Mouse (Mus musculus): Measurements from ENCODE around the gene Cldn14. TPM values are rescaled to one million over a fixed set of nuclear protein-coding genes. Genes with fewer than 3 reads are reported as not detected.

Gene Cldn14
- total and polyA plus RNA-seq, 3 experiments, result not detected

DNA sequence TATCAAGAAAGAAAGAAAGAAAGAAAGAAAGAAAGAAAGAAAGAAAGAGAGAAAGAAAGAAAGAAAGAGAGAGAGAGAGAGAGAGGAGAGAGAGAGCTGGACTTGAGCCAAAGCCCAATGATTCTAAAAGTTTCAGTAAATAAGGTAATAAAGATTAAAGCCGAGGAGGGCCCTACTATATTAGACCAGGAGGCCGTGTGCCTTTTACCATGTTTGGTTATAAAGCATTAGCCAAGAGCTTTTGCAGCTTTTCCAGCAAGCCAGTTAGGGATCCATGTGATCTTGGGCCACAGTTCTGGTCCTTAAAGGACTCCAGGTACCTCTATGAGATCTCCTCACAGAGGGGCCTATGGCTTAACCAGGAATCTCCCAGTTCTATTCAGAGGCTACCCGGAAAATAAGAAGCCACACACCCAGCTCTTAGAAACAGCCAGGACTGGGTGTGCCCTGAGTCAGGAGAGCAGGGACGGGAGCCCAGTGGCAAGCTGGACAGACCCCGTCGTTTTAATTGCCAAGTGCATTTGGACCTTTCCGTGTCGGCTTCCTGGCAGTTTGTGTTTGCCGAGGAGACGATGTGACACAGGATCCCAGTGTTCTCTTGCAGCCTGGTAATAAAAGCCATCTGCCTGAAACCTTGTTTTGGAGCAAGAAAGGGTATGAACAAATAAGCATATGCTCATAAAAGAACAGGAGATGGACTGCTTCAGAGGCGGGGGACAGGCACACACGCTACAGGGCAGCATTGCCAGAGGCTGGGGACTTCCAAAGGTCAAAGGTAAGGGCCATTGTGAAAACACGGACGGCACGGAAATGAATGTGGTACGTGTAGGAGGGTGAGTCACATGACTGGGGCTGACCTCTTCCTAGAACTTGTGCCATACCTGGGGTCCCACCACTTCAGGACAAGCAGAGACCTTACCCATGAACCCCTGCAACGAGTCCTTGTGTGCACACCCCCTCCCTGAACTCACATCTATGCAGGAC is 76.2 kb downstream of the Cldn14 start:
- no peak for TF ChIP-seq TAL1 (IDR thresholded peaks at IDR 0.05; ENCODE audit: low read length)
- no peak for TF ChIP-seq RCOR1 (IDR thresholded peaks at IDR 0.05; ENCODE audit: low read depth, low read length)
- TF ChIP-seq NRF1 (IDR thresholded peaks at IDR 0.05; ENCODE audit: insufficient read depth, low read depth, low read length, poor library complexity, severe bottlenecking), result no peak
- no peak for TF ChIP-seq HCFC1 (IDR thresholded peaks at IDR 0.05; ENCODE audit: low read depth, low read length)
- no peak for TF ChIP-seq ZKSCAN1 (IDR thresholded peaks at IDR 0.05; ENCODE audit: low read depth, low read length)
- TF ChIP-seq SMC3 (IDR thresholded peaks at IDR 0.05; ENCODE audit: low read depth, low read length), result no peak
- TF ChIP-seq TBP (IDR thresholded peaks at IDR 0.05; ENCODE audit: low read depth, low read length), result no peak
- TF ChIP-seq MEF2A (IDR thresholded peaks at IDR 0.05; ENCODE audit: extremely low read depth, insufficient replicate concordance, low read depth, low read length, poor library complexity, severe bottlenecking), result no peak
- no peaks in the 10 kb centered on the region for H3K36me3 ChIP-seq (ENCODE audit: control insufficient read depth in 1 of 2, insufficient read depth in 2 of 2, low read length in 2 of 2)
- no peak for DNase-seq (ENCODE audit: low read depth, low spot score)
- H3K27ac ChIP-seq (ENCODE audit: control insufficient read depth, low read depth, low read length), result no peak overlapping the region
- no peak overlapping the region for H3K9ac ChIP-seq (ENCODE audit: control insufficient read depth, low read depth, low read length, poor library complexity, severe bottlenecking)
- no peaks in the 10 kb centered on the region for H3K79me2 ChIP-seq (ENCODE audit: control insufficient read depth, insufficient read depth, low read length, poor library complexity)
- no peaks in the 10 kb centered on the region for H3K9me3 ChIP-seq (replicated peaks; ENCODE audit: insufficient read depth, low read length)
- no peaks in the 10 kb centered on the region for H3K4me1 ChIP-seq (ENCODE audit: control insufficient read depth in 1 of 2, insufficient read depth in 2 of 2, low read length in 2 of 2)
- peaks cover 0 to 5% of the 10 kb centered on the region in 2 experiments; a peak in 3 of 4 replicates for H3K27me3 ChIP-seq (ENCODE audit: control insufficient read depth in 1 of 2, insufficient read depth in 2 of 2, low read length in 2 of 2)
- H3K4me3 ChIP-seq (ENCODE audit: control insufficient read depth in 1 of 2, insufficient read depth in 1 of 2, low read depth in 2 of 2, low read length in 2 of 2), result no peak overlapping the region

GRCm38 (mm10) chr16:93929370-93930032 is 79.1 kb downstream of the Cldn14 start:
- Histone ChIP-seq H3K27ac (ENCODE audit: control insufficient read depth, low read depth, low read length) (no peak overlapping the region), H3K9ac (ENCODE audit: control insufficient read depth, low read depth, low read length, poor library complexity, severe bottlenecking) (no peak overlapping the region), H3K4me3 (ENCODE audit: control insufficient read depth in 1 of 2, insufficient read depth in 1 of 2, low read depth in 2 of 2, low read length in 2 of 2) (no peak overlapping the region), H3K36me3 (ENCODE audit: control insufficient read depth in 1 of 2, insufficient read depth in 2 of 2, low read length in 2 of 2) (no peaks in the 10 kb centered on the region), H3K27me3 (ENCODE audit: control insufficient read depth in 1 of 2, insufficient read depth in 2 of 2, low read length in 2 of 2) (peaks cover 0 to 3% of the 10 kb centered on the region in 2 experiments; a peak in 2 of 4 replicates), H3K4me1 (ENCODE audit: control insufficient read depth in 1 of 2, insufficient read depth in 2 of 2, low read length in 2 of 2) (no peaks in the 10 kb centered on the region), H3K9me3 (replicated peaks; ENCODE audit: insufficient read depth, low read length) (no peaks in the 10 kb centered on the region), H3K79me2 (ENCODE audit: control insufficient read depth, insufficient read depth, low read length, poor library complexity) (no peaks in the 10 kb centered on the region)
- no peak for TF ChIP-seq CHD1 (IDR thresholded peaks at IDR 0.05; ENCODE audit: low read depth, low read length)
- TF ChIP-seq HCFC1 (IDR thresholded peaks at IDR 0.05; ENCODE audit: low read depth, low read length), result no peak
- no peak for TF ChIP-seq CHD2 (IDR thresholded peaks at IDR 0.05; ENCODE audit: low read length)
- TF ChIP-seq NRF1 (IDR thresholded peaks at IDR 0.05; ENCODE audit: insufficient read depth, low read depth, low read length, poor library complexity, severe bottlenecking), result no peak
- TF ChIP-seq SMC3 (IDR thresholded peaks at IDR 0.05; ENCODE audit: low read depth, low read length), result no peak
- no peak for TF ChIP-seq MEF2A (IDR thresholded peaks at IDR 0.05; ENCODE audit: extremely low read depth, insufficient replicate concordance, low read depth, low read length, poor library complexity, severe bottlenecking)
- no peak for TF ChIP-seq MAZ (IDR thresholded peaks at IDR 0.05; ENCODE audit: low read depth, low read length)
- no peak for TF ChIP-seq TCF12 (IDR thresholded peaks at IDR 0.05; ENCODE audit: low read depth, low read length)
- TF ChIP-seq UBTF (IDR thresholded peaks at IDR 0.05; ENCODE audit: borderline replicate concordance, insufficient read depth, low read depth, low read length), result no peak
- TF ChIP-seq MYC (IDR thresholded peaks at IDR 0.05; ENCODE audit: low read depth, low read length), result no peak
- TF ChIP-seq MAFK (IDR thresholded peaks at IDR 0.05; ENCODE audit: borderline replicate concordance, low read depth, low read length), result no peak
- TF ChIP-seq POLR2AphosphoS2 (IDR thresholded peaks at IDR 0.05; ENCODE audit: low read length), result no peak
- no peak for TF ChIP-seq RAD21 (IDR thresholded peaks at IDR 0.05; ENCODE audit: low read depth, low read length)
- TF ChIP-seq EP300 (IDR thresholded peaks at IDR 0.05; ENCODE audit: low read depth in 1 of 2, low read length in 2 of 2), result no peak
- no peak for TF ChIP-seq NELFE (IDR thresholded peaks at IDR 0.05; ENCODE audit: low read depth, low read length)
- DNase-seq (ENCODE audit: low read depth, low spot score), result no peak

All from MEL (cell line).